Mouse (Mus musculus): Measurements from ENCODE around the gene Luzp1.

The Luzp1 gene

GRCm38 (mm10) chr4:136462086-136462838 lies 7.3 kb upstream of the Luzp1 start, which contains the start of gene 6030445D17Rik:
Gene 6030445D17Rik, plus strand, starts transcription at chr4:136462250.
- DNase-seq (ENCODE audit: low spot score), result peak; percentile 65

GRCm38 (mm10) chr4:136462839-136463178 lies 6.8 kb upstream of the Luzp1 start:
- DNase-seq (ENCODE audit: low spot score), result no peak

- DNase-seq (ENCODE audit: low spot score), result no peak
Observed at GRCm38 (mm10) chr4:136463436-136463835, 6.1 kb upstream of the Luzp1 start.

DNA sequence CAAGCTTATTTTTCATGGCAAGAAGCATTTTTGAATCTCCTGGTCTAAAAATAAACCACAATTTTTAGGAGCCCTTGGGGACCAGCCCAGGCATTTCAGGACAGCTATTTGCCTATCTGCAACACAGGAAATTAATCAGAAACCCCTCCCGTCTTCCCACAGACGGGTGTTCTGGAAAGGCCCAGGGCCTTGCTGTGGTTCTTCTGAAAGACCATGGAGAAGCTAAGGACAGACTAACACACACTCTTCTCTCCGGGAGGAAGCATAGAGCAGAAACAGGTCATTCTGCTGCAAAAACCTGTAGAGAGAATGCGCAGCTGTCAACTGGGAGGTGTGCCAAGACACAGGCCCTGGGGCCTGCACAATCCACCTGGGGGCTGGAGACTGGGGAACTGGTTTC lies 3.3 kb upstream of the Luzp1 start:
- DNase-seq (ENCODE audit: low spot score), result no peak

DNA sequence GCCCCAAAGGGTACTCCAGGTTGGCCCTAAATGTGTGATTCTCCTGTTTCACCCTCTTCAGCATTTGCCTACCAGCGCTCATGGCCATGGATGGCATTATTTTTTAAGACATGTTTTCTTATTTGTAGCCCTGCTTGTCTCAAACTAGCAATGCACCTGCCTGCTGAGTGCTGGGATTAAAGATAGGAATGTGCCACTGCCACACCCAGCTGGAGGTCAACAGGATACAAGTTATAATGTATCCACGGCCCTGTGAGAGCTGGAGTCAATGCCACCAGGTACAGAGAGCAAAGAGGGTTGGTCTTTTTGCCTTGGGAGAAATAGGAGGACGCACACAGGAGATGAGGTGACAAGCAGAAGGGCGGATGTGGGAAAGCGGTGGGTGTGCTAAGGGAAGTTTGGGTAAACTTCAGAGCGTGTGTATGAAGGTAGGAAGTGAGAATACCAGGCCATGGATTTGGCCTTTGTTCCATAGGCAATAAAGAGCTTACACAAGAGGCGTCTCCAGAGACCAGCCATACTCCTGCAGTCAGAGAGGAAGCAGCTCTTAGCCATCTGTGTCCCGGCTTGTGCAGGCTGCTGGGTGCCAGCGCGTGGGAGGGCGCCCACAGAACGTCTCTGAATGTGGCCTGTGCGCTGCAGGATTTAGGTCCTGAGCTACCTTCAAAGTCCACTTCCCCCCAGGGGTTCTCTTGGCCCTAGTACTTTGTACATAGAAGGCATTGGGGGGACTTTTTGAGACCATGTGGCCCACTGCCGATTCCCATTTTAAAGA lies 821 bp upstream of the Luzp1 start:
- DNase-seq (ENCODE audit: low spot score), result no peak

GRCm38 (mm10) chr4:136469941-136470346 lies 383 bp downstream of the Luzp1 start:
- DNase-seq (ENCODE audit: low spot score), result no peak

- peak; percentile 51 for DNase-seq (ENCODE audit: low spot score)
Observed at GRCm38 (mm10) chr4:136470347-136471071, 948 bp downstream of the Luzp1 start.

- no peak for DNase-seq (ENCODE audit: low spot score)
Observed at GRCm38 (mm10) chr4:136476692-136477091, 7.1 kb downstream of the Luzp1 start.

DNA sequence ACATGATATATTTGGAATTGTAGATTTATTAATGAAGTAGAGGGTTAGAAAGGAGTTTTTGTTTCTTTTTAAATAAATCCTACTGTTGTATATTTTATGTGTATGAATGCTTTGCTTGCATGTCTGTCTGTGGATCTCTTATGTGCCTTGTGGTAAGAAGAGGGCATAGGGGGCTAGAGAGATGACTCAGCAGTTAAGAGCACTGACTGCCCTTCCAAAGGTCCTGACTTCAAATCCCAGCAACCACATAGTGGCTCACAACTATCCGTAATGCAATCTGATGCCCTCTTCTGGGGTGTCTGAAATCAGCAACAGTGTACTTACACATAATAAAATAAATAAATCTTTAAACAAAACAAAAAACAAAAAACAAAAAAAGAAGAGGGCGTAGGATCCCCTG lies 17.0 kb downstream of the Luzp1 start:
- DNase-seq (ENCODE audit: low spot score), result no peak

DNA sequence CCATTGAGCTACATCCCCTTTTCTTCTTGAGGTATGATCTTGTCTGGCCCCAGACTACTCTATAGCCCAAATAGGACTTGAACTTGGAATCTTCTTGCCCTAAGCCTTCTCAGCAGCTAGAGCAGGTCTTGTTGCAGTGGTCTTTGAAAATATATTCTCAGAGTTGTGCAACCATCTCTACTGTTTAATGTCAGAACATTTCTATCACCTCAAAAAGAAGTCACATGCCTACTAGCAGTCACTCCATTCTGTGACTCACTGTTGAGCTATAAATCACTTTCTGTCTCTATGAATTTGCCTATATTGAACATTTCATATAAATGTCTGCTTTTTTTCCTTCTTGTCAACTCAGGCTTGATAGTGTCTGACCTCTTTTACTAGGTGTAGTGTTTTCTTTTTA lies 26.4 kb downstream of the Luzp1 start:
- DNase-seq (ENCODE audit: low spot score), result no peak

GRCm38 (mm10) chr4:136505426-136506215 lies 36.1 kb downstream of the Luzp1 start:
- DNase-seq (ENCODE audit: low spot score), result no peak

DNA sequence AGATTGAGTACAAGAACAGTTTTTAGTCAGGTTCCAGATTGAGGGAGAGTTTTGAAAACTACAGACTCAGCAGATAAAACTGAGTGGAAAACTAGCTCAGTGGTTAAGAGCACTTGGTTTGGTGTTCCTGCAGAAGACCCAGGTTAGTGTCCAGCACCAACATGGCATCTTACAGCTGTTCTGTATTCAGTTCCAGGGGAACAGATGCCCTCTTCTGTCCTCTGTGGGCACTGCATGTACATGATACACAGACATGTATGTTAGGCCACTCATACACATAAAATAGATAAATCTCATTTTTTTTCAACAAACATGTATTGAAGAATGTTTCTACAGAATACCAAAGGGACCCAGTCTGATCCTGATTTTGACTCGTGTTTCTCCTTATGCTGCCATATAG lies 40.3 kb downstream of the Luzp1 start:
- no peak for DNase-seq (ENCODE audit: low spot score)

- no peak for DNase-seq (ENCODE audit: low spot score)
Observed at GRCm38 (mm10) chr4:136511708-136512107, 42.1 kb downstream of the Luzp1 start.

DNA sequence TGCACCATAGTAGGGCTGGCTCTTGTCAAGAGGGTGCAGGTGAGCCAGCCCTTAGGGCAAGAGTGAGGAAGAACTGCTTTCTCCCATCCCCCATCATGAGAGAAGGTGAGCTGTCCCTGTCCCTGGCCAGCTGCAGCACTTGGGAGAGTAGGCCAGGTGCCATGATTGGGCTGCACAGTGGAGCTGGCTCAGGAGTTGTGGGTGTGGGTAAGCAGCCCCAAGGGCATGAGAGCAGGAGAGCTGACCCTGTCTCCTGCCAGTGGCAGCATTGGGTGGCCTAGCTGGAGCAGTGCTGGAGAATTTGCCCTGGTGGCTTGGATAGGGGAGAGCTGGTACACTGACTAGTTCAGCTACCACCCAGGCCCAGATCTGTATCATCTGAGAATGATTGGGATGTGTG lies 43.3 kb downstream of the Luzp1 start:
- DNase-seq (ENCODE audit: low spot score), result no peak

DNA sequence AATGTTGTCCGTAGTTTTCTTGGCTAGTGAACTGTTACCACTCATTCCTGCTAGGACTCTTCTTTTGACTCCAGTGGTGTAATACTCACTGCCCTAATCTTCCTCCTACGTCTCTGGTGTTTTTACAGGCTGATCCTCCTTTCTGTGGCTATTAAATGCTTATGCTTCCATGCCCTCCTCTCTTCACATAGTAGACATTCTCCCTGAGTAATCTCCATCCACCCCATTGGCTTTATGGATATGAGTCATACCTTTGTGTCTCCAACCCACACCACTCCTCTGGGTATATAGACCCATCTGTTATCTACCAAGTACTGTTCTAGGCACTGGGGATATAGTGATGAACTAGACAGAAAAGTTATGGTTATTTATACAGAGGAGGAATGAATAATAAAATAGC lies 48.6 kb downstream of the Luzp1 start:
- DNase-seq (ENCODE audit: low spot score), result no peak

DNA sequence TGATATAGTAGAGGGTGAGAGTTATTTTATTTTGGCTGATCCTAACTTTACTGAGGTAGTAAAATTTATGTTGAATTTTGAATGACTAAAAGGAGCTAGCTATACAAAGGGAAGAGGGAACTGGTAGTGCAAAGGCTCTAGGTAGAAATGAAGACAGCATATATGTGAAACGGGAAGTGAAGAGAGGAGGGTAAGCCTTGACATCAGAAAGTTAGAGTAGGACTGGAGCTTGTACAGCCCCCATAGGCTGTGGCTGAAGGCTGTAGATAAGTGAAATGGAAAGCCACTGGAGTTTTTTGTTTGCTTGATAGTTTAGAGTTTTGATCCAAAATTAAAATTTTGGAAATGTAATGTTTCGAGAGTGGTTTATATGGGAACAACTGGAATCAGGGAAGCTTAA lies 49.0 kb downstream of the Luzp1 start:
- DNase-seq (ENCODE audit: low spot score), result no peak

DNA sequence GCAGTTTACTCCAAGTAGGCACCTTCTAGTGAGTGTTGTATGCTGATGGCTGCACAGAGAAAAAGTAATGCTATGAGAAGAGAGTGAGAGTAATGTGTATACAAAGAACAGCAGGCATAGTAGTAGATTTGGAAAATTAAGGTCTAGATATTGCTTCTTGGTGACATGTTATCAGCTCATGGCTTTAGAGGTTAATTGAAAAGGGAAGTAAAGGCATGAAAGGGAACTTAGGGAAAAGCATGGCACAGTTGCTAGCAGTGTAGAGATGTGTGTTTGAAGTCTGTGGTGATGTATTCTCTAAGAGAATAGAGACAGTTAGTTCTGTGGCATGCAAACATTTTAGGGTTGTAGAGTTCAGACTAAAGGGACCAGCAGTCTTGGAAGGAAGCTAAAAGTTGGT lies 50.3 kb downstream of the Luzp1 start:
- no peak for DNase-seq (ENCODE audit: low spot score)

- no peak for DNase-seq (ENCODE audit: low spot score)
Observed at GRCm38 (mm10) chr4:136521898-136522297, 52.3 kb downstream of the Luzp1 start.

DNA sequence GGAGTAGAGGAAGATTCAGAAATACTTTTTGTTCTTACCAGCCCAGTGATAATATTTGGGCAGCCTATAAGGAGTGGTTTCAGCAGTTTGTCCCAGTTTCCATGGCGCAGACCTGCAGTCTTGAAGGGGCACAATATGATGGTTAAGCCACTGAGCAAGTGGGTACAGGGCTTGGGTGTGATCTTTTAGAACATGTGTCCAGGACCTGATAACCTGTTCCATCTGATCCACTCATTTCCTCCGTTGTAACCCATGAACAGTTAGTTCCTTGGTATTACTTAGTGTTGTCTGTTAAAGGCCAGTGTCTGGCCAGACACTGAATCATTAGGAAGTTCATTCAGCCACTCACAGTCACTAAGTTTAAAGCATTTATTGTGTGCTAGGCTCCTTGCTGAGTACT lies 54.7 kb downstream of the Luzp1 start:
- DNase-seq (ENCODE audit: low spot score), result no peak

GRCm38 (mm10) chr4:136526412-136526811 lies 56.9 kb downstream of the Luzp1 start:
- DNase-seq (ENCODE audit: low spot score), result peak; percentile 48

DNA sequence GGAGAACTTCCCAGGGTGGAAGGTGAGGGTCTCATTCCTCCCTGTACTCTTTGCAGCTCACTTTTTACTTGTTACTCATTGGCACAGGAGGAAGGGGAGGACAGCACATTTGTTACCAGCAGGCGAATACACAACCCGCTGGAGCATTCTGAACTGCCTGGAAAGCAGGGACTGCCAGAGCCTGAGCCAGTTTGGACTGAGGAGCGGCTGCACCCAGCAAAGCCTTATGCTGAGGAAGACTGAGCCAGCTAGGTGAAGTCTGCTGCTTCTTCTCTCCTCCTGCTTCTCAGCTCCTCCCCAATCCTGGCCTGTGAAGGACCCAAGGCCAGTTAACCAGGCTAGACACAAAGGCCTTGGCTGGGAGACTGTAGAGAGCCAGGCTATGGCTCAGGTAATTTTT lies 75.6 kb downstream of the Luzp1 start:
- no peak for DNase-seq (ENCODE audit: low spot score)

All from urinary bladder, postnatal 25 days (tissue).